Mouse (Mus musculus): ENCODE measurements around the gene Faah.

DNA sequence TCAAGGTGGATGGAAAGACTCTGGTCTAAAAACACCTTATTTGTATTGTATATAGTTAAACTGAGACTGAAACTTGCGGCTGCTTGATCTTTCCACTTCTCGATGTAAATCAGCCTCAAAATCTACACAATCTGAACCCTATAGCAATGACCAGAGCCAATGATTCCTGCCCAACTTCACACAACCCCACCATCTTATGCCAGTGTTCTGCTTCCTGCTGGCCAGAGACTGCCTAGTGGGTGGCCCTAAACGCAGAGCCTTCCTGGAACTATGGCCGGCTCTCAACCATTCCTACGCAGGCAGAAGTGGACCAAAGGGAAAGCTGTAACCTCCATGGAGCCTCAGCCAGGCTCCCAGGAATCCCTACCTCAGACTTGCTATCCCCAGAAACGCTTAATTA lies 54.0 kb downstream of the Faah start:
- TF ChIP-seq CTCF (IDR thresholded peaks at IDR 0.05; ENCODE audit: borderline replicate concordance, insufficient read depth, low read length), result no peak
- no peak for TF ChIP-seq POLR2A (IDR thresholded peaks at IDR 0.05; ENCODE audit: low read depth, low read length)

All from embryonic fibroblast, embryonic 13.5 days (primary cell).